Mouse (Mus musculus) hindbrain, postnatal 0 days (tissue): Measurements from ENCODE around the gene Sgms1. TPM values are rescaled to one million over a fixed set of nuclear protein-coding genes. Genes with fewer than 3 reads are reported as not detected.
"Not testable (repeated sequence)": the region's sequence is repeated elsewhere in the genome, so short reads cannot be mapped to it uniquely, and the experiment has no call there.

Source experiments
- ATAC-seq: fragments of 200-750 bp; cut with Nextera tagmentation; 2 replicates; pipeline ENCODE4 v1.8.0; 2017; ENCODE audit warnings: mild to moderate bottlenecking, moderate TSS enrichment, moderate library complexity
- DNase-seq: peaks from one replicate; pipeline ENCODE4 v3.0.0-alpha.2; 2015; ENCODE audit warnings: low spot score
- H3K27ac ChIP-seq: fragments of 300-500 bp; sonication (generic); 2 replicates; pipeline ENCODE4 v1.5.1; 2014; ENCODE audit warnings: mild to moderate bottlenecking
- H3K27me3 ChIP-seq: fragments of 300-500 bp; sonication (generic); 2 replicates; pipeline ENCODE4 v1.6.1; 2014; ENCODE audit warnings: low read length, mixed read lengths; ENCODE audit not compliant: insufficient read depth
- H3K36me3 ChIP-seq: fragments of 300-500 bp; sonication (generic); 2 replicates; pipeline ENCODE4 v1.6.1; 2014; ENCODE audit warnings: low read length, mixed read lengths; ENCODE audit not compliant: insufficient read depth
- H3K4me1 ChIP-seq: fragments of 300-500 bp; sonication (generic); 2 replicates; pipeline ENCODE4 v1.6.1; 2014; ENCODE audit warnings: antibody characterized with exemption, low read length, mixed read lengths; ENCODE audit not compliant: insufficient read depth
- H3K4me2 ChIP-seq: fragments of 300-500 bp; sonication (generic); 2 replicates; pipeline ENCODE4 v1.6.1; 2014; ENCODE audit warnings: low read depth, mild to moderate bottlenecking, low read length, moderate library complexity, mixed read lengths
- H3K4me3 ChIP-seq: fragments of 300-500 bp; sonication (generic); 2 replicates; pipeline ENCODE4 v1.5.1; 2014; ENCODE audit warnings: low read length
- H3K9ac ChIP-seq: fragments of 300-500 bp; sonication (generic); replicated peaks from 2 replicates; pipeline ENCODE4 v1.6.1; 2014; ENCODE audit warnings: mild to moderate bottlenecking, low read length, moderate library complexity, mixed read lengths
- H3K9me3 ChIP-seq: fragments of 300-500 bp; sonication (generic); 2 replicates; pipeline ENCODE4 v1.6.1; 2016; ENCODE audit warnings: low read length, mixed read lengths
- CTCF ChIP-seq: IDR thresholded peaks from 2 replicates; pipeline ENCODE4 v1.5.1; 2016; ENCODE audit warnings: antibody characterized with exemption, control low read depth, low read depth
- WGBS: fragments of 180-500 bp; shearing (Covaris S2); extraction: QIAGEN DNeasy Blood & Tissue Kit; methylation state at CpG from one replicate; pipeline ENCODE4 v1.1.7; 2014; 5-methylcytosine and 5-hydroxymethylcytosine counted together
- polyA plus RNA-seq: library from polyadenylated mRNA; unstranded; fragments of >200 nt; fragmentation: Nextera tagmentation; extraction: Ambion mirVana; gene quantifications from 2 replicates; pipeline ENCODE4 v1.2.1, GENCODE M21; 2015
- total RNA-seq: library from RNA; depleted of rRNA; stranded (reverse); fragments of >200 nt; gene quantifications from 2 replicates; pipeline ENCODE4 v1.2.3, GENCODE M21; 2014

The Sgms1 gene
- total and polyA plus RNA-seq, 2 experiments from 2014 or later: 23.2 to 32.5 TPM

DNA sequence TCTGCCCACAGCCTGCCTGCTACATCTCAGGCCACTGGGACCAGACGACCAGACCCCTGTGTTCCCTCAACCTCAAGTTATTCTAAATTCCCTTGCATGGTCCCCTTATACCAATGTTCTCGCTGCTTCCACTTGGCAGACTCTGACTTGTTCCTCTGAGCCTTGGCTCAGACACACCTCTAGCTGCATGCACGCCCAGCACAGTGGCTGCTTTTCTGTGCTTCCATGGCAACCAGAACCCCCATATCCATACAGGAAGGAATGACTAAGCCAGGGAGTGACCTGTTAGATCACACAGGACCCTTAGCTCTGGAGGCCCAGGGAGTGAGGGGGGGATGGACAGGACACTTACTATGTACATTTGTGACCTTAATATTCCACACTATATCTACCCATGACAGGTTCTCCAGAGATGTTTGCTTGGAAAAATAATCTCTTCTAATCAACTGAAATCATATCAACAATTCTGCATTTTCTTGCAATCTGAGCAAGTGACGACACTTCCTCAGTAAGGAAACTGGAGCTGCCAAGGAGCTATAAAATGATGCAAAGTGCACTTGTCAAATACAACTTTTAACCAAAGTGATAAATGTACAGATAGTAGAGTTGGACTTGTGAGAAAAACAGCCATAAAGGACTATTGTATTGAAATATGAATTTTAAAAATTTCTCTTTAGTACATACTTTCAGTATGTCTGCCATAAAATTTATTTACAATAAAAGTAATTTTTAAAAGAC is 252.5 kb downstream of the Sgms1 start:
- peak; percentile 49 for DNase-seq
- no peak overlapping the region for H3K27ac ChIP-seq
- peak; percentile 49 for ATAC-seq

DNA sequence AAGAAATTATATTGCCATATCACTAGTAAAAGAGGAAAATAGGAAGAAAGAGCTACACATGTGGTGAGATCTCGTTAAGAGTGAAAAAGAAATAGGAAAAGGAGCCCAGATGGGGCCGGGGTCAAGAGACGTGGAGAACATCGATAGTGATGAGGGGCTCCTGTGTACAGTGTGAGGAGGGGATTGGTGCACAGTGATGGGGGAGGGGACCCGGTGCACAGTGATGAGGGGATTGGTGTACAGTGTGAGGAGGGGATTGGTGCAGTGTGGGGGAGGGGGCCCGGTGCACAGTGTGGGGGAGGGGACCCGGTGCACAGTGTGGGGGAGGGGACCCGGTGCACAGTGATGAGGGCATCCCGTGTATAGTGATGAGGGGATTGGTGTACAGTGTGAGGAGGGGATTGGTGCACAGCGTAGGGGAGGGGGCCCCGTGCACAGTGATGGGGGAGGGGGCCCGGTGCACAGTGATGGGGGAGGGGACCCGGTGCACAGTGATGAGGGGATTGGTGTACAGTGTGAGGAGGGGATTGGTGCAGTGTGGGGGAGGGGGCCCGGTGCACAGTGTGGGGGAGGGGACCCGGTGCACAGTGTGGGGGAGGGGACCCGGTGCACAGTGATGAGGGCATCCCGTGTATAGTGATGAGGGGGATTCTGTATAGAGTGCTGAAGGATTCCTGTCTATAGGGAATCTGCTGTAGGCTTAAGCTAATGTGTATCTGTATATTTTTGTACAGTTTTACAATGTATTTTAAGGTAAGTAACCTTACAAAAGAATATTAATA is 257.6 kb downstream of the Sgms1 start:
- DNase-seq, H3K36me3 ChIP-seq, H3K4me3 ChIP-seq, H3K27me3 ChIP-seq, H3K9me3 ChIP-seq, H3K4me2 ChIP-seq, H3K27ac ChIP-seq, H3K4me1 ChIP-seq, H3K9ac ChIP-seq: not testable (repeated sequence)
- 89% methylated on average over 14 of the region's 17 CpGs for WGBS
- peak; percentile 57; the same call in 1 of the 2 replicates for ATAC-seq

More for the DNA sequence above, 252.5 kb downstream of the Sgms1 start:
- Histone ChIP-seq H3K9me3 (no peaks in the 10 kb centered on the region), H3K9ac (no peak overlapping the region), H3K36me3 (no peaks in the 10 kb centered on the region; the same call in 1 of the 2 replicates), H3K27me3 (no peaks in the 10 kb centered on the region), H3K4me1 (0 out of 2 replicates have a peak, but pooled peaks cover 5% of the 10 kb centered on the region), H3K4me2 (no peak overlapping the region), H3K4me3 (no peak overlapping the region)
- 40% methylated on average over 4 of the region's 4 CpGs for WGBS
- no peak for TF ChIP-seq CTCF

DNA sequence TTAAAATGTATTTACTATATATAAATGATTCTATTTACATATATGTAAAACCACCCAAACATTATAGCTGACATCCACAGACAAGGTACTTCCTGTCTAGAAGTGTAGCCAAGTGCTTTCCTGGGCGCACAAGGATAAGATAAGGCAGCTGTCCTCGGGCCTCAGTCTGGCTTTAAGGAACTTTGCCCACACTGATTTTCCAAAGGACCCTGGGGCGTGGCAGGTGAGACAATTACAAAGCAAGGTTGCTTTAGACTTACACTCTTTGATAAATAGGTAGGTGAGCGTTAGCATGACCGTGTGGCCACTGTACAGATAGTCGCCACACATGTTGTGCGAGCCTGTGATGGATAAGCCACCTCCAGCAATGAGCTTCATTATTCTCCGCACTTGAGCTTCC is 260.2 kb downstream of the Sgms1 start:
- Histone ChIP-seq H3K4me2 (no peak overlapping the region), H3K4me1 (no peaks in the 10 kb centered on the region), H3K27ac (no peak overlapping the region), H3K27me3 (no peaks in the 10 kb centered on the region), H3K4me3 (no peak overlapping the region), H3K9me3 (no peaks in the 10 kb centered on the region), H3K9ac (no peak overlapping the region), H3K36me3 (no peaks in the 10 kb centered on the region)
- TF ChIP-seq CTCF: no peak
- DNase-seq (no peak), ATAC-seq (no peak)
- WGBS: 94% methylated on average over 8 of the region's 8 CpGs

DNA sequence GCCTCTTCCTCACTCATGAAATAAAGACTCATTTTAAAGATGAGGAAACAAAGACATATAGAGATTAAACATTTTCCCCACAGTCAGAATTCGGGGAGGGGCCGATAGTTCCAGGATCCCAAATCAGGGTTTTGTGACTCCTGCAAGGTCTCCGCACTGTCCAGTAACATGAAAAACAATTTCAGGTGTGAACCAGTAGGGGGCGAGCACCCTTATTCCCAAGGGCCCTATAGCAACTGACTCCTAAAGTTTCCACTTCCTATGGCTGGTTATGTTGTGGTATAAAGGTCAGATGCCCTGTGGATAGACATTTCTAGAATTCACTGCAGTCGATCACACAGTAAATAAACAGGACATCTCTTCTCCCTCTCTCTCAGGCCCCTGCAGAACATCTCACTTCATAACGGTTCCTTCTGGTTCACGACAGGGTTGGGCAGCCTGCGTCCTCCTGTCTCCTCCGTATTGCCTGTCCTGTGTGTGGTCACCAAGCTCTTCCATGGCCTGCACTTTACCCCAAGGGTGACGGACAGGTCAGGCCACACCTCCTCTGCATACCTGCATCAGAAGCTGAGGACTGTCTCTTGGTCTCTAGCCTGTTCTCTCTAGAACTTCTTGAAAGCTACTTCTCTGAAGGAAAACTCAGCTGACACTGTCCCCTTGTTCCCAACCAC is 262.2 kb downstream of the Sgms1 start:
- Histone ChIP-seq H3K27ac (no peak overlapping the region), H3K27me3 (no peaks in the 10 kb centered on the region), H3K9me3 (no peaks in the 10 kb centered on the region), H3K4me2 (no peak overlapping the region), H3K4me3 (no peak overlapping the region), H3K36me3 (no peaks in the 10 kb centered on the region), H3K9ac (no peak overlapping the region), H3K4me1 (no peaks in the 10 kb centered on the region)
- DNase-seq (no peak), ATAC-seq (peak; percentile 64; the same call in 1 of the 2 replicates)
- peak; percentile 54 for TF ChIP-seq CTCF
- 78% methylated on average over 10 of the region's 10 CpGs for WGBS

DNA sequence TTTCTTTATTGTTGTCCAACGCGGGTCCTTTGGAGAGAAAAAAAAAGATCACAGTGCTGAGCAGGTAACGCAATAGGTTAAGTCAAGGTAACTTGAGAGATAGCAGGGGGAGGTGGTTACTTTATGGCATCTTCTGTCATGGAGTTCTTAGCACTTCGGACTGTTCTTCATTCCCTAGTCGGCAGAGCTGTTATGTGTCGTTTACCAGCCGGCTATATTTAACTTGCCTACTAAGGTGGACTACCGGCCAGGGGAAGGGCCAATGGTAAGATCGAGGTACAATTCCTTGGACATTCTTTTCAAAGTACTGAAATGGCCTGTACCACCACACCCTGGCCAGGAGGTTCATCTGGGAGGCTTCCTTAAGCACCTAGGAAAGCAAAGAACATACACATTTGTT is 265.4 kb downstream of the Sgms1 start:
- TF ChIP-seq CTCF: no peak
- ATAC-seq (no peak), DNase-seq (no peak)
- Histone ChIP-seq H3K27ac (no peak overlapping the region), H3K4me2 (no peak overlapping the region), H3K9me3 (no peaks in the 10 kb centered on the region), H3K4me1 (no peaks in the 10 kb centered on the region), H3K9ac (no peak overlapping the region), H3K4me3 (no peak overlapping the region), H3K27me3 (no peaks in the 10 kb centered on the region), H3K36me3 (no peaks in the 10 kb centered on the region)
- WGBS: 92% methylated on average over 9 of the region's 9 CpGs

DNA sequence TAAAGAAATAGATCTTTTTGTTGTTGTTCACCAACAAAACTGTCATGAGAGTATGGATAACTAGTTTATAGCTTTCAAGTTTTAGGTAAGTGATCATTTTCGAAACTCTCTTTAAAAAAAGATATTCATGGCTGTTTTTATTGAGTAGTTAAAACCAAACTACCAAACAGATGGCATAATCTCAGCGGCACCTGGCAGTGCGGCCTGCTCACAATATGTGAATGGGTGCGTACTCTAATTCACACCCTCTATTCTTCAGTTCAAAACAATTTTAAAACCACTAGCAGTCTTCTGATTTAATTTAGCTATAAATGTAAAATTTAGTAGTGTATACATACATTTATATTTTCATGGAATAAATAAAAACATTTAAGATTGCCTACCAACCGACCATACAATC is 266.3 kb downstream of the Sgms1 start:
- H3K9me3 ChIP-seq: no peaks in the 10 kb centered on the region
- no peaks in the 10 kb centered on the region for H3K4me1 ChIP-seq
- ATAC-seq: no peak
- H3K4me3 ChIP-seq: no peak overlapping the region
- no peaks in the 10 kb centered on the region for H3K36me3 ChIP-seq
- no peak overlapping the region for H3K27ac ChIP-seq
- no peak for TF ChIP-seq CTCF
- no peak for DNase-seq
- WGBS: 87% methylated on average over 5 of the region's 5 CpGs
- H3K4me2 ChIP-seq: no peak overlapping the region
- no peaks in the 10 kb centered on the region for H3K27me3 ChIP-seq
- no peak overlapping the region for H3K9ac ChIP-seq
